Mouse (Mus musculus): Measurements from ENCODE around the gene Arhgef10l.

Gene Arhgef10l

DNA sequence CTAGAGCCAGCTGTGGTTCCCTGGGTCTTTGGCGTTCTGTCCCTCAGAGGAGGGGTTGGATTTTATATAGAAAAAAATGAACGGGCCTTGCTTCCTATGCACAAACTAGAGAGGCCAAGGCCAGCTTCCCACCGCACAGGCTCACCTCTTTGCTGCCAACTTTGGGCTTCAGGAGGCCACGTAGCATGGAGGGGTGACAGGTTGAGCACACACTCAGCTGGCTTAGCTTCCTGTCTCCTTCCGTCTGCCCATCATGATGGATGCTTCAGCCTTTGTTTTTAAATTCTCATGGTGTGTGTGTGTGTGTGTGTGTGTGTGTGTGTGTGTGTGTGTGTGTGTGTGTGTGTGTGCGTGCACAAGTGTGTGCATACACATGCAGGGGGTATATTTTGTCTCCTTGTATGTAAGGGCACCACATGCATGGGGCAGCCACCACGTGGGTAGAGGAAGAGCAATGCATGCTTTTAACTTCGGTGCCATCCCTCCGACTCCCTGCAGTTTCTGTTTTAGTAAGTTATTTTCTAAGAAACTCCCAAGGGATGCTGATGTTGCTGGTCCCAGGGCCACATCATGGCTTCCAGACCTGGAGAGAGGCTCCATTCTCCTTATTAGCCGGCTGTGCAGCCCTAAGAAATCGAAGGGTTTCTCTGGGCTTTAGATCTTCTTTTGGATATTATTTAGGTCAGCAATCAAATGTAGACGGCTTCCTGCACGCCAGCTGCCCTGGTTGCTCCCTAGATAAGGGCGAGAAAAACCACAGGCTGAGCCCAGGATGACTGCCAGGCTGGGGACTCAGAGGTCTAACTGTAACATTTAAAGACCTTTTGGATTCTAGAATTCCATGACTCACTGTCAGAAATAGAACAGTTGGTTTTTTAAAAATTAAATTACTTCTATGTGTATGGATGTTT is 30.1 kb upstream of the Arhgef10l start:
- in situ Hi-C loops (cut with MboI; ENCODE audit: low pct_unique_long_range_greater_than_20kb in 1 of 2, low sequenced_read_pairs in 2 of 2, unreplicated experiment in 1 of 2) = no loop called here

DNA sequence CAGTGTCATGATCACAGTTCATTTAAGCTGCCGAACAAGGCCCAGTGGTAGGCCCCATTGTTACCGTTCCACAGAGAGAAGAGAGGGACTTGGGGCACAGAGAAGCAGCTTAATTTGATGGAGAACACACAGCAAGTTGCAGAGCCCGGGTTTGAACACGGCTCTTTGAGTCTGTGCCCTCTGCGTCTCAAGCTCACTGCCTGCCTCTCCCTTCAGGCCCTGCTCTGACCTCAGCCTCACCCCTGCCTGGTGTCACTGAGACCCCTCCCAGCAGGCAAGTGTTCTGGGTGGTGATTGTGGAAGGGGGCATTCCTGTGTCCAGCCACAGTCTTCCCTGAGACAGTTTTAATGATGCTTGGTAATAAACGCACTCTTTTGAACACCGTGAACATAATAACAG is 29.3 kb upstream of the Arhgef10l start:
- in situ Hi-C loops (cut with MboI; ENCODE audit: low pct_unique_long_range_greater_than_20kb in 1 of 2, low sequenced_read_pairs in 2 of 2, unreplicated experiment in 1 of 2) = no loop called here

DNA sequence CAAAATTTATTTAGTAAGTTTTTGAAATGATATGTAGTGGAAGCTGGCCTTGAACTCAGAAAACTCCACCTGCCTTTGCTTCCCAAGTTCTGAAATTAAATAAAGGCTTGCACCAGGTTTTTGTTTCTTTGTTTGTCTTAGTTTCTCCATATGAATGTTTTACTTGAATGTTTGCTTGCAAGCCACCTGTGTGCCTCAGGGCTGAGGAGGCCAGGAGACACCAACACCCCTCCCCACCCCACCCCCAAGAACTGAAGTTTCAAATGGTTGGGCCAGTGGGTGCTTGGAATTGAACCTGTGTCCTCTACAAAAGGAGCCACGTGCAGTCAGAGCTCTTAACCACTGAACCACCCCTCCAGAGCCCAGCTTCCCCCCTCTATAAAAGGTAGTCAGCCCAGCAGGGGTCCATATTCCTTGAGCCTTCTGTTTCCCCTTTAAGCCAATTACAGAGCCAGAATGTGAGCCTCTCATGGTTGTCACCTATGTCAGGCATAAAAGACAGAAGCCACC is 28.8 kb upstream of the Arhgef10l start:
- in situ Hi-C loops (cut with MboI; ENCODE audit: low pct_unique_long_range_greater_than_20kb in 1 of 2, low sequenced_read_pairs in 2 of 2, unreplicated experiment in 1 of 2) = no loop called here

DNA sequence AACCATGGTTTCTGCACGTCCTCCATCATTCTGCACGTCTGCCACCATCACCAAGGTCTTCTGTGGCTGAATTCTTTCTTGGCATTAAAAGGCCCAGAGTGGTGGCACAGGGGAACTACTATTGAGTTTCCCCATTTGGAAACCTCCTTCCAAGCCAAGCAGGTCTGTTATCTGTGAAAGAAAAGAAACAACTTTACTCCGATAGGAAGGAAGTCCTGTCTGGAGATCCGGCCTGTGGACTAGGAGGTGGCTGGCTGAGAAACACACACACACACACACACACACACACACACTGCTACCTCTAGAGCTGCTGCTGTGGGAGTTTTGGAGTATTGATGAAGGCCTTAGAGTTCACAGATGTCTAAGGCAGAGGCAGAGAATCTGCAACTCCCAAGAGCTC is 27.7 kb upstream of the Arhgef10l start:
- in situ Hi-C loops (cut with MboI; ENCODE audit: low pct_unique_long_range_greater_than_20kb in 1 of 2, low sequenced_read_pairs in 2 of 2, unreplicated experiment in 1 of 2) = no loop called here

DNA sequence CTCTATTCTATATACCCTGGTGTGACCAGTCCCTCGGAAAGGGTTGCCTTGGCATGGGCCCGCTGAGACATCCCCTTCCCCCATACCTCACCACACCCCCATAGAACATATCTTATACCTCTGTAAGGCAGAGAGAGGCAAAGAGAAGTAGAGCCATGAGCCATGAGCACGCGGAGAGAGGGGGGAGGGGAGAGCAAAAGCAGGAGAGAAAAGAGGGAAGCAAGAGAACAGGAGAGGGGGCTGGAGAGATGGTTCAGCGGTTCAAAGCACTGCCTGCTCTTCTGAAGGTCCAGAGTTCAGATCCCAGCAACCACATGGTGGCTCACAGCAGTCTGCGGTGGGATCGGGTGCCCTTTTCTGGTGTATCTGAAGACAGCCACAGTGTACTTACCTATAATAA is 25.7 kb upstream of the Arhgef10l start:
- in situ Hi-C loops (cut with MboI; ENCODE audit: low pct_unique_long_range_greater_than_20kb in 1 of 2, low sequenced_read_pairs in 2 of 2, unreplicated experiment in 1 of 2) = no loop called here

DNA sequence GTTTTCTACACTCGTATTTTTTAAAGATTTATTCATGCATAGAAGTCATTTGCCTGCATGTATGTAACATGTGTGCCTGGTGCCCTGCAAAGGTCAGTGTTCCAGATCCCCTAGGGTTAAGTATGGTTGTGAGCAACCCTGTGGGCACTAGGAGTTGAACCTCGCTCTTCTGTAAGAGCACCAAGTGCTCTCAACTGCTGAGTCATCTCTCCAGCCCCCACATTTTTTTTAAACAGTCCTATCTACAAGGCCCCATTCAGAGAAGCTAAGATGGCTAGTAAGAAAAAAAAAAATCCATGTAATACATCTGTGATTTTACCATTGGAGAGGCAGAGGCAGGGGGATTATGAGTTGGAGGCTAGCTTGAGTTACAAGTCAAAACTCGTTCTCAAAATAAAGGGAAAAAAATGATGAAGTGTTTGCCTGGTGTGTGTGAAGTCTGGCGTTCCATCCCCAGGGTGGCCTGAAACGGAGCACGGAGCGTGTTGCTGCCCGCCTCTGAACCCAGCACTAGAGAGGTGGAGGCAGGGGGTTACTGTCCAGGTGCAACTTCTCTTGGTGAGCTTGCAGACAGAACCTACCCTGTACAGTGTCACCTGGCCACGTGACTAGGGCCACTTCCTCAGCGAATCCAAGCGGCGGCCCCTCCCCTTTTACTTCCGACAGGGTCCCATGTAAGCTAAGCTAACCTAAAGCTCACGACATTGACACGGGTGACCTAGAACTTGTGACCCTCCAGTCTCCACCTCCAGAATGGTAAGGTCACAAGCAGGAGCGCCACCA is 24.3 kb upstream of the Arhgef10l start:
- in situ Hi-C loops (cut with MboI; ENCODE audit: low pct_unique_long_range_greater_than_20kb in 1 of 2, low sequenced_read_pairs in 2 of 2, unreplicated experiment in 1 of 2) = no loop called here

DNA sequence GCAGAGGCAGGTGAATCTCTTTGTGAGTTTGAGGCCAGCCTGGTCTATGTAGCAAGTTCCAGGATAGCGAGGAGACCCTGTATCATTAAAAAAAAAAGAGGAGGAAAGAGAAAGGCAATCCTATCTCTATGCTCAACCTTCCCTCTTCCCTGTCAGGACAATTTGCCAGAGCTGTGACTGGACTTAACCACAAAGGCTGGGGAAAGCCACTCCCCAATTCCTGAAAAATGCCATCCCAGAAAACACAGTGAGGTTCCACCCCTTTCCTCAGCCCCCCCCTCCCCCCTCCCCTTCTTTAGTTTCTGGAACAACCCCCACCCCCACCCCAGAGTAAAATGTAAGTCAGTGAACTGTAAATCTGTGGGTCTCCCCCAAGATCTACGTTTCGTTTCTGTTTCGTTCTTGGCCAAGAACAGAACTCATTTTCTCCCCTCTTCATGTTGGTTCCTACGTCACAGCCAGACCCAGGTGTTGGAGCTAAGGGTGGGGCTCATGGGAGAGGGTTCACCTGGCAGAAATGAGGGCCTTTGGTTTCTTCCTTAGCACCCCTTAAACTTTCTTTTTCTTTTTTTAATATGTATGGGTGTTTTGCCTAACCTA is 23.1 kb upstream of the Arhgef10l start:
- in situ Hi-C loops (cut with MboI; ENCODE audit: low pct_unique_long_range_greater_than_20kb in 1 of 2, low sequenced_read_pairs in 2 of 2, unreplicated experiment in 1 of 2) = no loop called here

DNA sequence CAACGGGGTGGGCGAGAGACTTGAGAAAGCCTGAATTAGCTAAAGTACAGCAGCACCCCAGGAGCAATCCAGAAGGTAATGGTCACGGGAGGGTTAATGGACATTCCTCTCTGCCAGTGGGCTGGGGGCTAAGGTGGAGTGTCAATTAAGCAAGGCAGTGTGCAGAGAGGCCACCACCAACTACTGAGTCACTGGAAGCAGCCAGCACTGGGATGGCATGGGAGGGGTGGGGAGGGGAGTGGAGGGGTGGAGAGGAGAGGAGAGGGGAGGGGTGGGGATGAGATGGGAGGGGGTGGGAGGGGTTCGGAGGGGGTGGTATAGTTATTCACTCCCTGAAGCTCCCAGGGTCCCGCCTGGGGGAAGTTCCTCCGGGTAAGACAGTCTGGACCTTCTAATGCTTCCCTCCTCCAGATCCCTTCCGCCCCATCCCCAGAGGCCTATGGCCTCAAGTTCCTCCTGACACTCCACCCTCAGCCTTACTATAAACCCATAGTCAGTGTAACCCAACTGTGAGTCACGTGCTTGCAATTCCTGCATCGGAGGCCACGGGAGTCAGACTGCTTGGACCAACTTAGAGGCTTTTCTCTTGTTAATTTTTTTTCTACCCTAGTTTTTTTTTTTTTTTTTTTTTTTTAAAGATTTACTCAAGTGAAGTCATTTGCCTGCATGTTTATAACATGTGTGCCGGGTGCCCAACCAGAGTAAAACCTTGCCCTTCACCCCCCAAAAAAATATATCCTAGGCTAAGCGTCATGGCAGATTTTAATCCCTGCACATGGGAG is 22.4 kb upstream of the Arhgef10l start:
- in situ Hi-C loops (cut with MboI; ENCODE audit: low pct_unique_long_range_greater_than_20kb in 1 of 2, low sequenced_read_pairs in 2 of 2, unreplicated experiment in 1 of 2) = no loop called here

DNA sequence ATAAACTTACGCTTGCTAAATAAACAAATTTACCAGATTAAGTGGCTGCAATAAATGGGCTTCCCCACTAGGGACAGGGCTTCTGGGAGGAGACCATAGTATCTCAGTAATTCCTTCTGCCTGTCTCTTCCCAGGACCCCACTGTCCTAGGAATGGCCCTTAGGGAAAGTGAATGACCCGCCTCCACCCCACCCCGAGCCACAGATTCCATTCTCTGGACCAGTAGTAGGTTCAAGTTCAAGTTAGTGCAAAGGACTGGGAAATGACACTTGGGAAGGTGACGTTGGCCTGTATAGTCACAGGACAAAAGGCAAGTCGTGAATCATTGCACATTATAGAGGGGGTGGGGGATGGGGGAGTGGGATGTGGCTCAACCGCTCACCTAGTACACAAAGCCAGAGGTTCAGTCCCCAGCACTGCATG is 19.1 kb upstream of the Arhgef10l start:
- in situ Hi-C loops (cut with MboI; ENCODE audit: low pct_unique_long_range_greater_than_20kb in 1 of 2, low sequenced_read_pairs in 2 of 2, unreplicated experiment in 1 of 2) = no loop called here

DNA sequence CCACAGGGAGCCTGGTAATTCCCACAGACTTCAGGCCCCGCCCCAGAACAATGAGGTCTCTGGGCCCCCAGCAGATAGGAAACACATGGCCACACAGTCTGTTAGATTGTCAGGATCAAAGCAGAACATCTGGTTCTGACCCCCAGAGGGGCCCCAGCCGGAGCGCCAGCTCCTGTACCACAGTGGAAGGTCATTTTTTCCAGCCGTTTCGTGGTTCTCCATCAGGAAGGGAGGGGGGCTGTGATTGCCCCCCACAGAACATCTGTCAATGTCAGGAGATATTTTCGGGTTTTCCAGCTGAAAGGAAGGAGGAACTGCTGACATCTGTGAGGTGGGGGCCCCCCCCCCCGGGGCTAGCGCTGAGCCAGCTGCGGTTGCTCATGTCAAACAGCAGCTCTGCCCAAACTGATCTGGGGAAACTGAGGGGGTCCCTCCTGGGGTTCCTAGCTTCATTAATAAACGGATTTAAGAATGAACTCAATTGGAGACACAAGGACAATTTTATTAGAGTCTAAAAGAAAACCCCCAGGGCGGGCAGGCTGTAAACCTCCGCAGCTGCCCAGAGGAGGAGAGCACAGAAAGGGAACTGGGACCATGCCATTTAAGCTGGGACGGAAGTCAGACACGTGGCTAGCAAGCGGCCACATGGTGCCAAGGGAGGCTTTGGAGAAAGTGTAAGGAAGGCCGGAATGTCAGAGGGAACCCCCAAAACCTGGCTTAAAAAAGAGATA is 18.5 kb upstream of the Arhgef10l start:
- in situ Hi-C loops (cut with MboI; ENCODE audit: low pct_unique_long_range_greater_than_20kb in 1 of 2, low sequenced_read_pairs in 2 of 2, unreplicated experiment in 1 of 2) = no loop called here

DNA sequence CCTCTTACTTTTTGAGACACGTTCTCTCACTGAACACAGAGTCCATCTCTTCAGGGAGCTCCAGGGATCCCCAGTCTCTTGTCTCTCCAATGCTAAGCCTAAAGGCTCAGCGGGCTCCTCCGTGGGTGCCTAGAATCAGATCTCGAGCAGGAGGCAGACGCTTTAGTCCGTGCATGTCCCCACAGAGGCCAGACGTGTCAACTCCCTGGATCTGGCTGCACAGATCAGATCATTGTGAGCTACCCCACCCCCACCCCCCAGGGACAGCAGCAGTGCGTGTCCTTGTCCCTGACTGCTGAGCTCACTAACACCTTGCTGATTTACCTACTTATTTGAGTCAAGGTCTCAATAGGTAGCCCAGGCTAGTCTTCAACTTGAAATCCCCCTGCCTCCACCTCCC is 17.8 kb upstream of the Arhgef10l start:
- in situ Hi-C loops (cut with MboI; ENCODE audit: low pct_unique_long_range_greater_than_20kb in 1 of 2, low sequenced_read_pairs in 2 of 2, unreplicated experiment in 1 of 2) = no loop called here

DNA sequence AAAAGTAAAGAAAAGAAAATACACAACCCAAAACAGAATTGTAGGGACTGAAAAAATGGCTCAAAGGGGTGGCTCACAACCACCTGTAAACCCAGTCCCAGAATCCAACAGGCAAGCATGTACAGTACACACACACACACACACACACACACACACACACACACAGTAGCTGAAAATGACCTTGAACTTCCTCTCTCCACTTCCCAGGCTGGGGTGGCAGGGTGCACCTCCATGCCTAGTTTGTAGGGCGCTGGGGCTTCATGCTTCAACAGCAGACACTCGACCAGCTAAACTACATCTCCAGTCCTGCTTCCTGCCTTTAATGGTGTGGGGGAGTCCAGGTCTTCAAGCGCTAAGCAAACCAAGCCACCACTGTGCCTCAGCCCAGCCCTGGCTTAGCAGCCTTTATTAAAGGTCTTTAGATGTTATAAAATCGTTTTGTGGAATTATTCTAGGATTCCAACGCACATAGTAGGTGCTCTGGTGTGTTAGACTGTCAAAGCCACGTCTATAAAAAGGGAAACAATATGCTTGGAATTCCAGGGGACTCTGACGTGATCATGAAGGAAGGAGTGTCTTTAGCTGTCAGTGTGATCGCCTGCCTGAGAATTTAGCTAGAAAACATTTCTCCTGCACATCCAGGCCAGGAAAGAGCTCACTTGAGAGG is 15.1 kb upstream of the Arhgef10l start:
- in situ Hi-C loops (cut with MboI; ENCODE audit: low pct_unique_long_range_greater_than_20kb in 1 of 2, low sequenced_read_pairs in 2 of 2, unreplicated experiment in 1 of 2) = no loop called here

DNA sequence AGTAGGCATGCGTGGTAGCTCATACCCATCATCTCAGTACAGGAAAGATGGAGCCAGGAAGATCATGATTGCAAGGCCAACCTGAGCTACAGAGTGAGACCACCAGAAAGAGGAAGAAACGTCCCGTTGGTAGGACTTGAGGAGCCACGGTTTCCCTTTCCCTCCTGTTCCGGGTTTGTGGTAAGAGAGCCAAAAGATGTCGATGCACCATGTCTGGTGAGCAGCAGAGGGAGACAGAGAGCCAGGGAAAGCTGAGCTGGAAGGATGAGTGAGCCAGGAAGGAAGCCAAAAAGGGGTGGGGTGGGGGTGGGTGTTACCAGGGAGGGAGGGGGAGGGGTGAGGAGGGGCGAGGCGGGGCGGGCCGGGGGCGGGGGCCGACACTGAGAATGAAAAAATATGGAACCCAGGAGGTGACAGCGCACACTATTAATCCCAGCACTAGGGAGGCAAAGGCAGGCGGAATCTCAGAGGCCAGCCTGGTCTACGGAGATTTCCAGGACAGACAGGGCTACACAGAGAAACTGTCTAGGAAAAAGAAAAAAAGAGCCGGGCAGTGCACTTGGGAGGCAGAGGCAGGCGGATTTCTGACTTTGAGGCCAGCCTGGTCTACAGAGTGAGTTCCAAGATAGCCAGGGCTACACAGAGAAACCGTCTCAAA is 14.0 kb upstream of the Arhgef10l start:
- in situ Hi-C loops (cut with MboI; ENCODE audit: low pct_unique_long_range_greater_than_20kb in 1 of 2, low sequenced_read_pairs in 2 of 2, unreplicated experiment in 1 of 2) = no loop called here

DNA sequence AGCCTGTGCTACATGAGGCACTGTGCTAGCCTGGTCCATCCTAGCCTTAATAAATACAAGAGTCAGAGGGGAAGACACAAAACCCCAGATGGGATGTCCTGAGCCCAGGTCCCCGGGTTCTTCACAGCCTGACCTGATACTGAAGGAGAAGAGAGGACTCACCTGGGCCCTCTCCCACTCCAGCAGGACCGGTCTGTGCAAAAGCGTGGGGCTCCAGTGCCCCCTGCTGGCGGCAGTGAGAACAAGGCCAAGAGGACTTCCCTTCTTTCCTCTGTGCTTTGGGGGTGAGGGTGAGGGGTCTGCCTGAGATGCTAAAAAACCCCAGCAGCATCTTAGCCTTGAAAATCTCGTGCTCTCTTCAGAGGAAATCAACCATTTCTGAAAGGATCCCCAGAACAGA is 13.2 kb upstream of the Arhgef10l start:
- in situ Hi-C loops (cut with MboI; ENCODE audit: low pct_unique_long_range_greater_than_20kb in 1 of 2, low sequenced_read_pairs in 2 of 2, unreplicated experiment in 1 of 2) = no loop called here

DNA sequence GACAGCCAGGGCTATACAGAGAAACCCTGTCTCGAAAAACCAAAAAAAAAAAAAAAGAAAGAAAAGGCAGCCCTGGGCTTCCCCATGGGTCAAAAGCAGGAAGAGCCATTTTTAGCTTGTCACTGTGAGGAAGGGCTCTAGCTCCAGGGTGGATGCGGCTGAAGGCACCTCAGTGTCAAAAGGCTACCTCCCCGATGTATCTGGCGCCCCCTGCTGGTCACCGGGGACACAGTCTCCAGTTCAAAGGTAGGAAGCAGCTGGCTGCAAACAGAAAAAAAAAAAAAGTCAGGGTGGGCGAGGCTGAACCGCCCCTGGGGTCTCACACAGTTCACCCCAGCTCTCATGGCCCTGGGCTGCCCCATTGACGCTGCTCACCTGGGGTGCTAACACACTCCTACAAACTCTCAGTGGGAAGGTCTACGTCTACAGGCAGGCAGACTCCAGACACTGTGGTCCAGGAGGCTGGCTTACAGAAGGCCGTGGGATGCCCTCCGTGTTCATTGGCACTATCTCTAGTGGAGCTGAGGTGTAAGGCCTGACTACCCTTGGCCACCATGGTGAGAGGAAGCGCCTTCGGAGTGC is 8.6 kb upstream of the Arhgef10l start:
- in situ Hi-C loops (cut with MboI; ENCODE audit: low pct_unique_long_range_greater_than_20kb in 1 of 2, low sequenced_read_pairs in 2 of 2, unreplicated experiment in 1 of 2) = no loop called here

DNA sequence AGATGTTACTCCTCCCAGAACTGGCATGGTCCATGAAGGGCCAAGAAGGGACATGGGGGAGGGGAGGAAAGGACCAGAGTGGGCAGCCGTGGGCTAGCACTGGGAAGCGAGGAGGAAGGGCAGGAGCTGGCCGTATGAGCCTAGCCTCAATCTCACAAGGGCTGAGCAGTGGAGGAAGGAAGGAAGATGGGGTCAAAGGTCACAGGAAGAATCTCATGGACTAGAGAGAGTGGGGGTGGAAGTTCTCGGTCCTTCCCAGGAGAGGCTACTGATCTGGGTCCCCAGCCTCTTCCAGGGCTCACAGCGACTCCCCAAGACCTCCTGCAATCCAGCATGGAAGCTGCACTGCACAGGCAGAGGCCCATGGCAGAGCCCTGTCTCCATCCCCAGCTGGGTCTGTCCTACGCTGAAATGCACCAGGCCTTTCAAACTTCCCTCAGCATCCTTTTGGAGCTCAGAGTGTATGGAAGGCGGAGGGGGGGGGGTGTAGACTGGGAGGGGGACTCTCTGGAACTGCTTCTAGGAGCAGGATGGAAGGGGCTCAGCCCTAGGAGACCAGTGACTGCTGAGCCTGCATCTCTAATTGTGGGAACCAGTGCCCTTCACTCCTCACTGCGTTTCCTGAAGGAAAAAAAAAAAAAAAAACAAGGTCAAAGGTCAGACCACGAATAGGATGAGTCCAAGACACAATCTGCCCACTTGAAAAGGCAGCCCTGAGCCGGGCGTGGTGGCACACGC is 7.9 kb upstream of the Arhgef10l start:
- in situ Hi-C loops (cut with MboI; ENCODE audit: low pct_unique_long_range_greater_than_20kb in 1 of 2, low sequenced_read_pairs in 2 of 2, unreplicated experiment in 1 of 2) = no loop called here
